Mouse (Mus musculus): ENCODE measurements at regions not wholly inside any gene's neighbourhood (a gene's known extent, or its start where the extent isn't known, plus 50 kb on each side); places are given as distances from the start of the nearest gene placed in this dataset.

- Histone ChIP-seq H3K36me3 (ENCODE audit: control insufficient read depth, insufficient read depth, low read length, poor library complexity, severe bottlenecking) (no peaks in the 10 kb centered on the region), H3K4me1 (ENCODE audit: control insufficient read depth in 2 of 2, insufficient read depth in 2 of 2, low read length in 2 of 2, poor library complexity in 1 of 2) (peaks cover 1 to 8% of the 10 kb centered on the region in 2 experiments; a peak in 1 of 4 replicates), H3K9ac (ENCODE audit: insufficient read depth, low read depth, low read length, poor library complexity, severe bottlenecking) (no peak overlapping the region), H3K27ac (ENCODE audit: insufficient read depth, low read depth, low read length, poor library complexity, severe bottlenecking) (no peak overlapping the region), H3K4me3 (ENCODE audit: insufficient read depth in 1 of 2, low read depth in 1 of 2, low read length in 2 of 2, poor library complexity in 1 of 2, severe bottlenecking in 1 of 2) (no peak overlapping the region), H3K9me3 (ENCODE audit: control insufficient read depth, insufficient read depth, low read depth, low read length) (no peaks in the 10 kb centered on the region)
- in situ Hi-C loops (cut with MboI; ENCODE audit: low sequenced_read_pairs in 2 of 2, unreplicated experiment in 2 of 2) = no loop called here
- DNase-seq (ENCODE audit: low read depth, low spot score) = no peak
- TF ChIP-seq MAFK (IDR thresholded peaks at IDR 0.05; ENCODE audit: insufficient read depth, low read depth, low read length) = 0 out of 2 replicates have a peak, but pooled peaks have one; percentile 28
- TF ChIP-seq HCFC1 (IDR thresholded peaks at IDR 0.05; ENCODE audit: borderline replicate concordance, insufficient read depth, low read length) = no peak
- no peak for TF ChIP-seq ZC3H11A (IDR thresholded peaks at IDR 0.05; ENCODE audit: borderline replicate concordance, low read depth, low read length)
- no peak for TF ChIP-seq CHD2 (IDR thresholded peaks at IDR 0.05; ENCODE audit: low read depth, low read length)
- TF ChIP-seq ZNF384 (IDR thresholded peaks at IDR 0.05; ENCODE audit: low read depth, low read length) = no peak
These were observed 172.2 kb upstream of the Id2 start for GRCm38 (mm10) chr12:25268871-25269850.

GRCm38 (mm10) chr12:25268323-25268722 is 171.4 kb upstream of the Id2 start:
- Histone ChIP-seq H3K4me1 (ENCODE audit: control insufficient read depth in 2 of 2, insufficient read depth in 2 of 2, low read length in 2 of 2, poor library complexity in 1 of 2) (peaks cover 1 to 8% of the 10 kb centered on the region in 2 experiments; a peak in 1 of 4 replicates), H3K36me3 (ENCODE audit: control insufficient read depth, insufficient read depth, low read length, poor library complexity, severe bottlenecking) (no peaks in the 10 kb centered on the region), H3K9me3 (ENCODE audit: control insufficient read depth, insufficient read depth, low read depth, low read length) (no peaks in the 10 kb centered on the region), H3K27ac (ENCODE audit: insufficient read depth, low read depth, low read length, poor library complexity, severe bottlenecking) (no peak overlapping the region), H3K4me3 (ENCODE audit: insufficient read depth in 1 of 2, low read depth in 1 of 2, low read length in 2 of 2, poor library complexity in 1 of 2, severe bottlenecking in 1 of 2) (no peak overlapping the region), H3K9ac (ENCODE audit: insufficient read depth, low read depth, low read length, poor library complexity, severe bottlenecking) (no peak overlapping the region)
- in situ Hi-C loops (cut with MboI; ENCODE audit: low sequenced_read_pairs in 2 of 2, unreplicated experiment in 2 of 2) = no loop called here
- TF ChIP-seq HCFC1 (IDR thresholded peaks at IDR 0.05; ENCODE audit: borderline replicate concordance, insufficient read depth, low read length) (no peak), MAFK (IDR thresholded peaks at IDR 0.05; ENCODE audit: insufficient read depth, low read depth, low read length) (no peak)
- no peak for DNase-seq (ENCODE audit: low read depth, low spot score)

- no peak for DNase-seq (ENCODE audit: low read depth, low spot score)
- no peaks in the 10 kb centered on the region for H3K36me3 ChIP-seq (ENCODE audit: control insufficient read depth, insufficient read depth, low read length, poor library complexity, severe bottlenecking)
- no peak overlapping the region for H3K27ac ChIP-seq (ENCODE audit: insufficient read depth, low read depth, low read length, poor library complexity, severe bottlenecking)
- peaks cover 1 to 8% of the 10 kb centered on the region in 2 experiments; a peak in 1 of 4 replicates for H3K4me1 ChIP-seq (ENCODE audit: control insufficient read depth in 2 of 2, insufficient read depth in 2 of 2, low read length in 2 of 2, poor library complexity in 1 of 2)
- TF ChIP-seq MAFK (IDR thresholded peaks at IDR 0.05; ENCODE audit: insufficient read depth, low read depth, low read length) (no peak), CHD2 (IDR thresholded peaks at IDR 0.05; ENCODE audit: low read depth, low read length) (no peak), ZC3H11A (IDR thresholded peaks at IDR 0.05; ENCODE audit: borderline replicate concordance, low read depth, low read length) (no peak), ZNF384 (IDR thresholded peaks at IDR 0.05; ENCODE audit: low read depth, low read length) (no peak), HCFC1 (IDR thresholded peaks at IDR 0.05; ENCODE audit: borderline replicate concordance, insufficient read depth, low read length) (no peak)
- H3K9me3 ChIP-seq (ENCODE audit: control insufficient read depth, insufficient read depth, low read depth, low read length) = no peaks in the 10 kb centered on the region
- no peak overlapping the region for H3K9ac ChIP-seq (ENCODE audit: insufficient read depth, low read depth, low read length, poor library complexity, severe bottlenecking)
- no peak overlapping the region for H3K4me3 ChIP-seq (ENCODE audit: insufficient read depth in 1 of 2, low read depth in 1 of 2, low read length in 2 of 2, poor library complexity in 1 of 2, severe bottlenecking in 1 of 2)
- in situ Hi-C loops (cut with MboI; ENCODE audit: low sequenced_read_pairs in 2 of 2, unreplicated experiment in 2 of 2) = no loop called here
These were observed 170.7 kb upstream of the Id2 start for GRCm38 (mm10) chr12:25267572-25268115.

- Histone ChIP-seq H3K4me3 (ENCODE audit: insufficient read depth in 1 of 2, low read depth in 1 of 2, low read length in 2 of 2, poor library complexity in 1 of 2, severe bottlenecking in 1 of 2) (no peak overlapping the region), H3K36me3 (ENCODE audit: control insufficient read depth, insufficient read depth, low read length, poor library complexity, severe bottlenecking) (no peaks in the 10 kb centered on the region), H3K27ac (ENCODE audit: insufficient read depth, low read depth, low read length, poor library complexity, severe bottlenecking) (no peak overlapping the region), H3K4me1 (ENCODE audit: control insufficient read depth in 2 of 2, insufficient read depth in 2 of 2, low read length in 2 of 2, poor library complexity in 1 of 2) (peaks cover 1 to 8% of the 10 kb centered on the region in 2 experiments; a peak in 1 of 4 replicates), H3K9me3 (ENCODE audit: control insufficient read depth, insufficient read depth, low read depth, low read length) (no peaks in the 10 kb centered on the region), H3K9ac (ENCODE audit: insufficient read depth, low read depth, low read length, poor library complexity, severe bottlenecking) (no peak overlapping the region)
- in situ Hi-C loops (cut with MboI; ENCODE audit: low sequenced_read_pairs in 2 of 2, unreplicated experiment in 2 of 2) = no loop called here
- DNase-seq (ENCODE audit: low read depth, low spot score) = no peak
- TF ChIP-seq ZC3H11A (IDR thresholded peaks at IDR 0.05; ENCODE audit: borderline replicate concordance, low read depth, low read length) = no peak
- no peak for TF ChIP-seq HCFC1 (IDR thresholded peaks at IDR 0.05; ENCODE audit: borderline replicate concordance, insufficient read depth, low read length)
- no peak for TF ChIP-seq CHD2 (IDR thresholded peaks at IDR 0.05; ENCODE audit: low read depth, low read length)
- TF ChIP-seq MAFK (IDR thresholded peaks at IDR 0.05; ENCODE audit: insufficient read depth, low read depth, low read length) = no peak
- TF ChIP-seq ZNF384 (IDR thresholded peaks at IDR 0.05; ENCODE audit: low read depth, low read length) = no peak
These were observed 170.0 kb upstream of the Id2 start for GRCm38 (mm10) chr12:25266701-25267571.
